Comparison of ENCODE assay signal across 10 mouse cellular contexts in genomic region chr17:46033607-46034006, GRCm38 (mm10). TPM values are rescaled to one million over a fixed set of nuclear protein-coding genes. Genes with fewer than 3 reads are reported as not detected.
A peak's percentile ranks its signal among the peaks of the same experiment; 100 is the strongest.
DNase-seq lines count a peak whose midpoint lies in the region; ATAC-seq and TF ChIP-seq lines count a peak whose summit lies in the region.
"Had no signal": no experiment of that assay in that cellular context is flagged by ENCODE, and none has a peak within 500 bp of the region (broad histone marks: within the 10 kb centered on the region; RNA-seq: fewer than 3 reads in every experiment).

No protein-coding gene starts in this region.

- 0 out of 2 replicates have a peak overlapping the region, but pooled peaks have one; percentile 12 for H3K9ac ChIP-seq in kidney, embryonic 14.5 days (ENCODE audit: low read depth, low read length)
- H3K9ac ChIP-seq in limb, embryonic 11.5 days (ENCODE audit: low read length), result peak overlapping the region; percentile 30

- H3K9me3 ChIP-seq in kidney, embryonic 14.5 days (ENCODE audit: control insufficient read depth, low read length), result no peaks in the 10 kb centered on the region
- H3K9me3 ChIP-seq in limb, embryonic 11.5 days (ENCODE audit: control insufficient read depth, low read length), result no peaks in the 10 kb centered on the region

- no peaks in the 10 kb centered on the region for H3K27me3 ChIP-seq in kidney, embryonic 14.5 days (ENCODE audit: control insufficient read depth, insufficient read depth, low read length)
- no peaks in the 10 kb centered on the region for H3K27me3 ChIP-seq in kidney, adult 2 months (replicated peaks; ENCODE audit: control insufficient read depth, insufficient read depth, low read length)
- no peaks in the 10 kb centered on the region for H3K27me3 ChIP-seq in limb, embryonic 11.5 days (ENCODE audit: control insufficient read depth, insufficient read depth, low read length)
- H3K27me3 ChIP-seq: Patski had no signal

- no peak for ATAC-seq in cerebellum, adult (ENCODE audit: insufficient number of reproducible peaks, low FRiP score, low TSS enrichment)
- no peak for ATAC-seq in kidney, embryonic 14.5 days (ENCODE audit: low FRiP score, low TSS enrichment)
- no peak for ATAC-seq in limb, embryonic 11.5 days (ENCODE audit: insufficient number of reproducible peaks, low FRiP score, low TSS enrichment, low read depth)
- ATAC-seq: lung, postnatal 0 days; Patski had no signal

- peak; percentile 39 for DNase-seq in cerebellum, adult 9-11 months
- DNase-seq in kidney, adult 2 months, result no peak
- peak; percentile 63 for DNase-seq in NIH3T3 (ENCODE audit: low read depth)
- no peak for DNase-seq in limb, embryonic 11.5 days (ENCODE audit: low spot score)
- no peak for DNase-seq in c-Kit-positive CD71-positive TER-119-positive erythroid progenitor cells, embryonic 14.5 days (ENCODE audit: low spot score)
- no peak for DNase-seq in urinary bladder, postnatal 25 days (ENCODE audit: low spot score)

- H3K36me3 ChIP-seq in kidney, embryonic 14.5 days (ENCODE audit: control insufficient read depth, insufficient read depth, low read length), result no peaks in the 10 kb centered on the region
- H3K36me3 ChIP-seq in kidney, adult 2 months (ENCODE audit: control insufficient read depth, insufficient read depth, low read length), result no peaks in the 10 kb centered on the region
- H3K36me3 ChIP-seq in limb, embryonic 11.5 days (ENCODE audit: control insufficient read depth, insufficient read depth, low read length), result no peaks in the 10 kb centered on the region

- peaks cover 29% of the 10 kb centered on the region for H3K4me1 ChIP-seq in kidney, embryonic 14.5 days (ENCODE audit: control insufficient read depth, insufficient read depth, low read length)
- H3K4me1 ChIP-seq in kidney, adult 2 months (ENCODE audit: control insufficient read depth, insufficient read depth, low read length), result no peaks in the 10 kb centered on the region
- peaks cover 22% of the 10 kb centered on the region for H3K4me1 ChIP-seq in limb, embryonic 11.5 days (ENCODE audit: control insufficient read depth, insufficient read depth, low read length)

- WGBS in kidney, embryonic 14.5 days, result 39% methylated on average over 2 of the region's 2 CpGs
- WGBS in kidney, adult 2 months, result 33% methylated on average over 2 of the region's 2 CpGs
- WGBS in limb, embryonic 11.5 days, result 15% methylated on average over 2 of the region's 2 CpGs

- no peak for TF ChIP-seq POLR2A in kidney, adult 2 months (IDR thresholded peaks at IDR 0.05; ENCODE audit: low read depth, low read length)

- no peak for TF ChIP-seq CTCF in kidney, adult 2 months (conservative IDR thresholded peaks at IDR 0.05; ENCODE audit: insufficient read depth, insufficient read length, low read depth, low read length)

- H3K27ac ChIP-seq in kidney, embryonic 14.5 days (ENCODE audit: low read depth, low read length), result no peak overlapping the region
- no peak overlapping the region for H3K27ac ChIP-seq in kidney, adult 2 months (ENCODE audit: insufficient read depth, low read depth, low read length)
- no peak overlapping the region for H3K27ac ChIP-seq in limb, embryonic 11.5 days (replicated peaks; ENCODE audit: low read depth, low read length)

- H3K4me2 ChIP-seq in kidney, embryonic 14.5 days (replicated peaks; ENCODE audit: low read depth, low read length), result 0 out of 2 replicates have a peak overlapping the region, but pooled peaks have one; percentile 2
- no peak overlapping the region for H3K4me2 ChIP-seq in limb, embryonic 11.5 days (ENCODE audit: low read depth, severe bottlenecking)

- H3K4me3 ChIP-seq in kidney, embryonic 14.5 days (ENCODE audit: low read length), result no peak overlapping the region
- H3K4me3 ChIP-seq in kidney, adult 2 months (ENCODE audit: insufficient read depth, low read depth, low read length), result no peak overlapping the region
- no peak overlapping the region for H3K4me3 ChIP-seq in limb, embryonic 11.5 days (ENCODE audit: low read depth, low read length)

RNA-seq across cellular contexts. Expression of gene Vegfa, which starts 1.4 kb away (rescaled TPM):
- polyA plus RNA-seq in kidney, embryonic 14.5 days (2014; fragmentation: Nextera tagmentation; extraction: Ambion mirVana), result 8.2 and 10.1 TPM in 2 replicates
- polyA plus RNA-seq in kidney, adult 2 months (2012; rRNA removed), result 336 and 398 TPM in 2 replicates
- polyA plus RNA-seq in limb, embryonic 11.5 days (2014; fragmentation: Nextera tagmentation; extraction: Ambion mirVana), result 3.3 and 4.0 TPM in 2 replicates

Comparison
In these comparisons a context has a peak if more than half of its experiments do, and no peak if none do; other contexts are left out.
1. RNA of gene Vegfa, which starts 1.4 kb away (polyA plus RNA-seq): 336 to 398 TPM in kidney, adult 2 months; 8.2 to 10.1 TPM in kidney, embryonic 14.5 days and 3.3 to 4.0 TPM in limb, embryonic 11.5 days; every median in the first group is over 10 times any median in the second.
2. DNase-seq: peak in cerebellum, adult 9-11 months (single experiment) and NIH3T3 (single experiment); none in kidney, adult 2 months (single experiment), limb, embryonic 11.5 days (single experiment), c-Kit-positive CD71-positive TER-119-positive erythroid progenitor cells, embryonic 14.5 days (single experiment) and urinary bladder, postnatal 25 days (single experiment).